Mouse (Mus musculus) spleen, postnatal 14 days (tissue): ENCODE results near the gene Oosp2.

Experiments
- DNase-seq, 2 experiments: peaks; one replicate each; pipeline ENCODE4 v3.0.0; 2021 to 2022; ENCODE audit warnings: low spot score in 2 of 2

The Oosp2 gene

DNA sequence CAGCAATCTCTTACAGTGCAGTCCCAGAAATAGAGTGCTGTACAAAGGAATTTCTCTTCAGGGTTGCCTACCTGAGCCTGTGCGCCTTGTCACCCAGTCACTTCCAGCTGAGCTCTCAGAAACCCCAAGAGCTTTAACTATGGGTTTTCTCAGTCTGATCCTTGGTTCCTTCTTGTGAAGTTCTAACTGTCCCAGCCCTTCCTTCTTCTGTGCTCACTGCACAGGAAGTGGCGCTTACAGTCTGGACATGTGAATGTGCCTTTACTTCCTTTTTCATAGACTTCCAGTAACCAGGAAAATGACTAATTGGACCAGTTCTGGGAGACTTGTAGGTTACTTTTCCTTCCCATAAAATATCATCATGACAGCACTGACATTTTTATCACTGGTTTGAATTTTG is 55.8 kb downstream of the Oosp2 start, which contains the start of gene Ms4a6d:
TSS of gene Ms4a6d (minus strand) at position 247 of the 400 bp plus-strand sequence.
- DNase-seq: no peak

DNA sequence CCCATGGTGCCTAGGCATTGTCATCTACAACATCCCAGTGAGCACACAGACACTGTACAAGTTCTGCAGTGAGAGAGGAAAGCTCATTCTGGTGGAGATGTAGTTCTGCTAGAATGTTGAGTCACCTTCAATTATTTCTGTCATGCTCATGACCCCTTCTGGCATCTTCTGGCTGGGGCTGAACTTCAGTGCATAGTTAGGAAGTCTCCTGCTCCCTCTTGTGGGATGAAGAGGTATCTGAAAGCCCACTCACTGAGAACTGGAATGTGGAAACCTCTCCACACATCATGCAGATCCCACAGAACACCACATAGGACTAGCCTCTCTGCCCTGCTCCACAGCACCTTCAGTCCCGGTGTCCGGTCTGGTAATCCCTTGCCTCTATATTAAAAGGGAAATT is 58.3 kb downstream of the Oosp2 start:
- DNase-seq: peak in 1 of 2 experiments; percentile 15

DNA sequence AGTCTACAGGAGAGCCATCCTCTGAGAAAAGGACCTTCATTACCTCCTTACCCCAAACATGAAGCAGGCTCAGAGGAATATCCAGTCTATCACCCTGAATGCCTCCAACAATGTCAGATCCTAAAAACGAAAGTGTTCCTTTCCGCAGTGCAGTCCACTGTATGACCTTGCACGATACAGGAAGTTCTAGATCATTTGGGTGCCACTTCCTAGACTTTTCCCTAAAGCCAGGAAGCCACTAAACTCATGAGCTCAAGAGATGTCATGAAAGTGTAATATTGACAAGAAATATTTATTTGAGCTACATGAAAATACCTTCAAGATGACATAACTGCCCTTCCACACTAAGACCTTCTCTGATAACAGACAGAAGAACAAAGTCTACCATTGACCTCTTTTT is 59.0 kb downstream of the Oosp2 start:
- no peak for DNase-seq
